Mouse (Mus musculus) embryonic fibroblast, embryonic 13.5 days (primary cell): Measurements from ENCODE around the gene Sh3rf1.

ENCODE experiments used
- CTCF ChIP-seq: IDR thresholded peaks from 2 replicates; pipeline ENCODE4 v1.5.1; 2011; ENCODE audit warnings: mild to moderate bottlenecking, control low read depth, low read length, moderate library complexity, borderline replicate concordance; ENCODE audit not compliant: insufficient read depth
- POLR2A ChIP-seq: IDR thresholded peaks from 2 replicates; pipeline ENCODE4 v1.6.1; 2011; ENCODE audit warnings: low read depth, mild to moderate bottlenecking, control low read depth, low read length, moderate library complexity

DNA sequence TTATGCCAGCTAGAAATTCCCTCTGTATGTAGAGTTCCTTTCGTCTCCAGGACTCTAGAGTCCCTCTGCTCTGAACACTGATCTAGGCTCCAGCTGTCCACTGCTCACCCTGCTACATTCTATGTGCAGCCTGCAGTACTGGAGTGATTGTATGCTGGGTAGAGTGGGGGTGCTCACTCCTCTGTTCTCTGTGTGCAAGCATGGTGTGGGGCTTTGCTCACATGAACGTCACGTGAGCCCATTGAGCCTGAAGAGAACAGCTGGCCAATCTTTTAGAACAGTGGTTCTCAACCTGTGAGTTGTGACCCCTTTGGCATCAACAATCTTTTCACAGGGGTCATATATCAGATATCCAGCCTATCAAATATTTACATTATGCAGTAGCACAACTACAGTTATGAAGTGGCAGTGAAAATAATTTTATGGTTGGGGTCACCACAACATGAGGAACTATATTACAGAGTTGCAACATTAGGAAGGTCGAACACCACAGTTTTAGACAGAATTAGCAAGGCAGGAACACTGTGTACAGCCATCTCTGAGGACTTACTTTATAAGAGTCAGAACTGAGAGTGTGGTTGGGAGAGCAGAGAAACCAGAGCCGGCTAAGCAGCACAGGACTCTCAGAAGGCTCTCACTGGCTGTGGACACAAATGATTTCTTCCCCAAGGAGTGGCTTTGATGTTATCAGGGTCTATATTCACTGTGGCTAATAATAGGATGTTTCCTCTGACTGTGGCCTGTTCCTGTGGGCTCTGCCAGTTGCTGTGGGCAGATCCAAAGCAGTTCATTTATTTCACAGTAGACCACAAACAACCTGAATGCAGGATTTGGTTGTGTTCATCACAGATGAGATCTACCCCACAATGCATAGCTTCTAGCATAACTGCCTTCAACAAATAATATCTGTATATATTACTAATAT lies 38.1 kb upstream of the Sh3rf1 start:
- TF ChIP-seq CTCF (no peak), POLR2A (no peak)
